Mouse (Mus musculus): Measurements from ENCODE around the gene Epas1.

DNA sequence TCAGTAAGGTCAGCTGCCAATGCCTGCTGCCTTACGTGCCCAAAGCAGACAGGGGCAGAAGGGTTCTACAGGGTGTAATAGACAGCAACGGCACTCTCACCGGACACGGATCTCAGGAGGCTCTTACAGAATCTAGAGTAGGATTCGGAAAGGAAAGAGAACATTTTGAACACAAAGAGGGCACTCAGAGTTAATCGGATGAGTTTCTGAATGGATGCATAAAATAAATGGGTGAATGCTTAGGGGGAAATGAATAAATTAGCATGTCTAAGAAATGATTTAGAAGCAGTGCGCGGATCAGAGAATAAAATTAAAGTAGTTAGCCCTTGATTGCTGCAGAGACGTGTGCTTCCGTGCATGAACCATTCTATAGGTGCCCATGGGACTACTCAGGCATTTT, 126.6 kb downstream of the Epas1 start:
- TF ChIP-seq CTCF (IDR thresholded peaks at IDR 0.05; ENCODE audit: low read depth) (no peak), EP300 (IDR thresholded peaks at IDR 0.05; ENCODE audit: low read depth) (no peak)

Measured in liver, embryonic 14.5 days (tissue).